Mouse (Mus musculus) ES-E14 (cell line): Measurements from ENCODE around the gene Mmd.

Experiments
- CHD2 ChIP-seq: IDR thresholded peaks from 2 replicates; pipeline ENCODE4 v1.6.1; 2014; ENCODE audit warnings: mild to moderate bottlenecking, low read depth, low read length, inconsistent platforms
- HCFC1 ChIP-seq: IDR thresholded peaks from 2 replicates; pipeline ENCODE4 v1.6.1; 2012; ENCODE audit warnings: low read length, inconsistent platforms, borderline replicate concordance; ENCODE audit not compliant: insufficient read depth
- ZNF384 ChIP-seq: IDR thresholded peaks from 2 replicates; pipeline ENCODE4 v1.6.1; 2012; ENCODE audit warnings: low read depth, low read length, inconsistent platforms

- TF ChIP-seq ZNF384 (no peak), CHD2 (no peak), HCFC1 (no peak)
Measured at GRCm38 (mm10) chr11:90276150-90276549, 26.9 kb downstream of the Mmd start.
